Mouse (Mus musculus) lung, postnatal 10 days (tissue): ENCODE data around the gene N4bp1.
A peak's percentile ranks its signal among the peaks of the same experiment; 100 is the strongest.

ENCODE experiments used
- DNase-seq: peaks from one replicate; pipeline ENCODE4 v3.0.0; 2021

Gene N4bp1

DNA sequence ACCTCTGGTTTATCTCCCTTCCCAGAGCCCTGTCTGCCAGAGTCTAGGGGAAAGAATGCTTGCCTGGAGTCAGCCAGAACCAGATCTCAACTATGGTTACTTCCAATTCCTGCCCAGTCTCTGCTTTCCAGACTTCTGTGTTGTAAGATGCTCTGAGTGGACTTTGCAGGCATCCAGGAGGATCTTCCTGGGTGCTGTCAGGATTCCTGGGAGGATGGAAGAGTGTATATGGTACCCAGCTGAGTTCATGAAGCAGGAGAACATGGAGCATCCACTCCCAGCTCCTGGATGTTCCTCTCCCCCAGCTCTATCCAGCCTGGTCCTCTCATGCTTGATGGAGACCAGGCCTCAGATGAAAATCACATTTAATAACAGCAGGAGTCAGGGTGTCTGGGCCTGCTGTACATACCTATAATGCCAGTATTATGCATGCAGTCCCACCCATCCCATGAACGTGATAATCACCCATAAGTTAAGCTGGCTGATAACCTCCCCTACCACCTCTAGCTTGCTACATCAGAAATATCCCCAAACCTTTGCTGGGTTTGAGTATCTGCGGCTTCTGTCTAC lies 64.8 kb downstream of the N4bp1 start:
- no peak for DNase-seq

DNA sequence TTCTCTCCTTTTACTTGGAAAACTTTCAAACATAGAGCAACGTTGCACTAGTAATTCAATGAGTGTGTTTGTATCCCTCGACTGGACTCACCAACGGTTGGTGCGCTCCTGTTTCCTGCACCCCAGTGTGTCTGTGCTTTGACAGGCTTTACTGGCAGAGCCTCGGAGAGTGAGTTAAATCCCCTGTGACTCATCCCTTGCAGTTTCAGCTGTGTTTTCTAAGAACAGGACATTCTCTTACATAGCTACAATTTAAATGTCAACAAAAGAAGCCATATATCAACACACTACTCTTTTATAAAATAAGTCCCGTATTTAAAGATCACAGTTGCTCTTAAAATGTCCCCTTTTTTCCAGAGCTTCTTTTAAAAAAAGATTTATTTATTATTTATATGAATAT lies 65.6 kb downstream of the N4bp1 start:
- no peak for DNase-seq

DNA sequence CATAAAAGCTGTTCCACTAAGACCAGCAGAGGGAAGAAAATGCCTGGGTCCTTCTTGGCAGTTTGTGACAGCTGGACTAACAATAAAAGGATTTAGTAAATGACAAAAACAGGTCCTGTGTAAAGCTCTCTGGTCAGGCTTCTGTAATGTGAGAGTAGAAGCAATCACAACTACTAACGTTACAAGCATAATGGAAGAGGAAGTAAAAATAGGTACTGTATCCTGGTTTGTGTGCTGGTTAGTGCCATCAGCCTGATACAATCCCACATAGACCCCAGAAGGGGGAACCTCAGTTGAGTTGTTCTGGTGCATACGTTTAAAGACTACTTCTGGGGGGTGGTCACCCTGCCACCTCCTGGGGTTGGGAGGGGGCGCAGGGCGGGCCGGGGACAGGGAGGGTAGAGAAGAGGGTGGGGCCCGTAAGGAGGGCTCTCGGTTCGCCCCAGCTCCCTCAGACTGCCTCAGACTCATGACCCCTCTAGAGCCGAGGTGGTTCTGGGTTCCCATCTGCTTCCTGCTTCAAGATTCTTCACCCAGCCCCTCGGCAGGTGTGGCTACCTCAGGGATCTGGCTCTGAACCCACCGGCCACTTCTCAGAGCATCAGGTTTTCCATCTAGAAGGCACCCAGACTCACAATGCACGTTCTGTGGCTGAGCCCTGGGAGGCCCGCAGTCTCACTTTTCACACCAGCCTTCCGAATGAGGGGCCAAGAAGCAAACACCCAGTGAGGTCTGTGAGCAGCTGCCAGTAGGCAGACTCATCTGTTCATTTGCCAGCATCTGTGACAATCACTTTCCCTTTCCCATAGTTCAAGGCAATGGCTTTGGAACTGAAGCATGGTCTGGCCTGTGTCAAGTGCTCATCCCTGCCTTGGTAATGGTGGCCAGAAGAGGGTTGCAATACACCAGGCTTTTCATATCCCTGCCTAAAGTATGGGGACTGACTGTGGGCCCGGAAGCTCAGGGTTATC lies 75.8 kb downstream of the N4bp1 start:
- DNase-seq = no peak

DNA sequence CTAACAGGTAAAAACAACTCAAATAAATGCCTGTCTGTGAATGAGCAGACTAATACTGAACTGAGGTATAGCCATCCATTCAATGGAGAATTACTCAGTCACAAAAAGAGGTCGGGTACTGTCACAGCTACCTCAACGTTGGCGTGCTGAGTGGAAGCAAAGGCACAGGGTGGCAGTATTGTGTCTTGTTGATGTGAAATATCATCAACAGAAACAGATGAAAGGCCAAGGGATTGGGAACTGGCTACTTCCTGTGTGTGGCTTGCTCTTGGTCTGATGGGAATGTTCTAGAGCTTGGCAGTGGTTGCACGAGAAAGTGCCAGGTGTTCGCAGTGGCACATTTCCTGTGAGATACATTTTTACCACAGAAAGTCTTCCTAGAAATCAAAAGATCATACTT lies 76.8 kb downstream of the N4bp1 start:
- DNase-seq = peak; percentile 52

DNA sequence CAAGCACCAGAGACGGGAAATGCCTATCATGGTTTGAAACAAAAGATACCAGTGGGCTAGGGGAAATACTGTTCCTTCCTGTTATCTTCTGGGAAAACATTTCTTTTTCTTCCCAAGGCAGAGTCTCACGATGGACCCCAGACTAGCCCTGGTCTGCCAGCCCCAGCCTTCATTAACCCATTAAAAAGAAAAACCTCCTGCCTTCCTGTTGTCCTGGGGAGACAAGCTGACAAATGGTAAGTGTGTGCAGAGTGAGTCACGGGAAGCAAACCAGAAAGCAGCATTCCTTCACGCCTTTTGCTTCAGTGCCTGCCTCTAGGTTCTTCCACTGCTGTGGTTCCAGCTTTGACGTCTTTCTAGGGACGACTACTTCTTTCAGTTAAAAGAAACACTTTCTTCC lies 83.1 kb downstream of the N4bp1 start:
- no peak for DNase-seq

DNA sequence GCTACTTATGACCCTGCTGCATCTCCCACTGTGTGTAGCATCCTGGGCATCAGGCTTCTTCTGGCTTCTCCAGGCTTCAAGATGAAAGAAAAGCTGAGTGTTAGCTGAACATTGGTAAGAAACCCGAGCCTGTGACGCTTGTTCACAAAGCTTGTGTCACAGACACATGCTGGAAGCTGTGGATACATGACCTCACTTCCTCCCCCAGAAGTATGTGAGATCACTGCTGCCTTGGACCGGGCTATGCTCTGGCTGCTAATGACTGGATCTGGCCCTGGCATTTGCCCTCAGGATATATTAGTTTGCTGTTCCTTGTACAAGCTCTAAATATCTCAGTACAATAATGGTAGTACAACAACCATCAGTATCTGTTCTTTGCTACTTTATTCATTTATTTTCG lies 84.1 kb downstream of the N4bp1 start:
- DNase-seq = no peak

DNA sequence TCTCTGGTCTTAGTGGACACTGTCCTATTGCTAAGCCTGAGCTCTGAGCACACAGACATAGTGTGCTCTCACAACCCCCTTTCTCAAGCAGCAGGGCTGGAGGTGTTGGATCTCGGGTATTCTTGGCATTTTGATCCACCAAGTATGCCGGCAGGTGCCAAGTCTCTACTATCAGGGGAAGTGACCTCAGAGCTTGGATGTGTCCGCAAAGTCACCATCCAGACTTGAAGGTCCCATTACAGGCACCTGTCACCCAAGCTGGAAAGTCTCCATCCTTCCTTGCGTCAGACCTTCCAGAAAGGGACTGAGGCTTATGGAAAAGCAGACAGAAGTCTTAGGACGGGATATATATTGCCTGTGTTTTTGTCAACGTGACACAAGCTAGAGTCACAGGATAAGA lies 86.9 kb downstream of the N4bp1 start:
- DNase-seq = no peak

DNA sequence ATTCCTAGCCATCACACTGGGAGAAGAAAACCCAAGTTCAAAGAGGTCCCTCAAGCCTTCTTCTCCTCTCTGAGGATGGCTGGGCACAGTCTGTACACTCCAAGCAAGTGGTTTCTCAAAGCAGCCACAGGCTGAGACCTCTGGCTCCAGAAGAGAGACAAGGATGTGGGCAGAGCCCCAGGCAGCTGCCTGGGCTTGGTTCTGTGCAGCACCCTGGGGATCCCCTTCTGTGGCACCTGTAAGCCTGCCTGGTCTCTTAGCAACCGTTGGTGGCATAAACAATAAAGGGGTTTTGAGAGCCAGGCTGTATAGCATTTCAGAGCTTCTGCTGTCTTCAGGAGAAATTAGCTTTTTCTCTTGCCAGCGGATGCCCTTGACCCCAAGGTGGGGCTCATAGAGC lies 87.4 kb downstream of the N4bp1 start:
- DNase-seq = peak; percentile 14

DNA sequence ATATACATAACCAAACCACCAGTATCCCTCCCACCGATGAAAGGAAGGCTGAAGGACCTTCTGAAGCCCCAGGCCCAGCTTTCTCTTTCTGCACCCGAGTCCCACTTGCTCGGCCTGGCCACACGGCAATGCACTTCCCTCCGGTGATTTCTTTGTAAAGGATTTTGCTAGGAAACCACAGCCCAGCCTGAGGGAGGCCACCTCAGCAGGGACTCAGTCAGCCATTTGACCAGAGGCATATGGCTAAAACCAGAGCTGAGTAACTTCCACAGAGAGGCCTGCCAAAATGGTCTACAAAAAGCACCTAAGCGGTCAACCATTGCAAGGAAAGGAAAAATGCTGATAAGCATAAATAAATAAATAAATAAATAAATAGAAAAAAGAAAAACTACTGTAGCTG lies 90.3 kb downstream of the N4bp1 start:
- no peak for DNase-seq

DNA sequence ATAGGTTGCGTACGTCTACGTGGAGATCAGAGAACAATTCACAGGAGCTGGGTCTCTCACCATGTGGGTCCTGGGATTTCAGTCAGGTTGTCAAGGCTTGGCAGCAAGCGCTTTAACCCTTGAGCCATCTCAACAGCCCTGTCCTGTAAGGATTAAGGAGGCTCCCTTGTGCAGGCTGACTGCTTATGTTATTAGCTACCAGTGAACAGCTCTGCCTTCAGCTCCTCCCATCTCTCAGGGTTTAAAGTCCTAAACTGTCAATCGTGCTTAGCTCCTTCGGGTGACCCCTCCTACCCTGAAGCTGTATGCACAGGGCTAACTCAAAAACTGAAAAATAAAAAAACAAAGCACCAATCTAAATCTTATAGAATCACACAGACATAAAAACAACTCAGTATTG lies 93.5 kb downstream of the N4bp1 start:
- DNase-seq = no peak

DNA sequence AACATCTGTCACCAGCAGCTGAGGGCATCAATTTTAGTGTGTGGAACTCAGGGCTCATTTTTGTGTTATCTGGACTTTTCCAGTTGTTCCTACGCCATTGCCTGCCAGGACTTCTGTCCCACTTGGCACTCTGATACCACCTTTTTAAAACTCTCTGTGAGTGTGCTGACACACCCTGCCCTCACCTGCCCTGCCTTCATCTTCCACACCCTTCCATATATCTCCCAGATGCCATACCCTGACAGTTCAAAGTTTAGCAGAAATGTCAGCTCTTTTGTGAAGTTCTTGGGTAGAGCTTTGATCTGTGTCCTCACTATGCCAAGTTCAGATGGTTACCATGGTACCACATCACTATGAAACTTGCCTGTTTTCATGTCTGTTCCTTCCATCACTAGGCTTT lies 95.5 kb downstream of the N4bp1 start:
- no peak for DNase-seq

DNA sequence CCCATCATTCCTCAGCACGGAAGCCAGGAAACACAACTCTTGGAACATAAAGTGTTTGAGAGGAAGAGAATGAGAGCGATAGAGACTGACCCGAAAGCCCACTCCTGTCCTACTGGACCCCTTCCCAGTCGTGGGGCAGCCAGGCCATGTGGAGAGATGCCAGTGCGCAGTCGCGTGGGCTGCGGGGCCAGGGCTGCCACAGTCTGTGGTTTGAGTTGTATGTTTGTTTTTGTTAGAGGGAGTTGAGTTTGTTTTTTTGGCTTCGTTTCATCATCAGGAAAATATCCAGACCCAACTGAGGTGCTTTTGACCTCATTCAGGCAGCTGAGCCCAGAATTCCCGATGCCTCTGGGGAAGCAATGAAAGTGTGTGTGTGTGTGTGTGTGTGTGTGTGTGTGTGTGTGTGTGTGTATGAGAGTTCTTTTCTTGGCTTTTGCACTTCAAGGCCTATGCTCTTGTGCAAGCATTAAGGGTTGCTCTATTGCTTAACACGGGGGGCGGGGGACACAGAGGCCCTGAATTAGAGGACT lies 97.1 kb downstream of the N4bp1 start:
- DNase-seq = peak; percentile 63

DNA sequence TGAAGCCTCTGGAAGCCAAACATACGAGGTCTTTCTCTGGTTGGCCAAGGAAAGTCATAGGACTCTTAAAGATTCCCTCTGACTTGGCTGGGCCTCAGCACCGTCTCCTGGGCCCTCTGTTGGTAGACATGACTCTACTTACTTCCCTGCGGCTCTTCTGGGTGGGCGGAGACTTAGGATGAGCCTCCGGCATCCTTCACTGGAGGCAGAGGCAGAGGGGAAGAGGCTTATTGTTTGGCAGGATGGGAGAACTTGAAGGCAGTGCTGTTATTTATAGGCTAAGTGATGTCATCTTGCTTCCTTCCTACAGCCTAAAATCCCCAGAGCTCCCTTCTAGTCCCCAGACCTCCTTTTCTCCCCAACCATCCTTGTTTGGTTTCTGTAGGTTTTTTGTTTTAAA lies 98.6 kb downstream of the N4bp1 start:
- DNase-seq = peak; percentile 47

DNA sequence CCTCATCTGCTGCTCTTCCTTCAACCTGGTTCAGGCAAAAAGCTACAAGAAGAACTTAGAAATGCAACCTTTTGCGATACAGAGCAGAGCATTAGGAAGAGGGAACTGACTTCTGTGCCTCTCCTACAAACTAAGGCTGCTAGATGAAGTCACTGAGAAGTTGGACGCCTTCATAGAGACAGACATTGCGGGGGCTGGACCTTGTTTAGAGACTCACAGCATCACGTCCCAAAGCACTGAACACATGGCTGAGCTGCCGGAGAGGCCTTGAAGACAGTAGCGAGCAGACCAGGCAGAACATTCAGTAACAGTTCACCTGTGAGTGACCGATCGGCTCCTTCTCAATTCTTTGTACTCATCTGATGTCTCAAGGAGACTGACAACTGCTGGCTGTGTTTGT lies 104.0 kb downstream of the N4bp1 start:
- no peak for DNase-seq

DNA sequence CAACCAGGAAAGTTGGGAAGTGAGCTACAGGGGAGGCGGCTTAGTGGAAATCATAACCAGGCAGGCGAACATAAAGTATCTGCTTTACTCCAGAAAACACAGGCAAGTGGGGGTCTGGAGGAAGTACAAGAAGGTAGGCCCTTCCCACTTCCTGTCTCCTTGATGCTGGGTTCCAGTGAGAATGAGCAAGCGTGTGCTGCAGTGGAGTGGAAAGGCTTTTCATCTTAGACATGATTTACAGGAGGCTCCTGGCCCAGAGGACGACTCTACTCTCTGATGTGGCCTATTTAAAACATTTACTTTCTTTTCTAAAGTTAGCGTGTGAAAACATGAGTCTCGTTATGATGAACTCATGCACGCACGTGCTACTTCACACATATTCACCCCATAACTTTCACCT lies 105.9 kb downstream of the N4bp1 start:
- DNase-seq = no peak

DNA sequence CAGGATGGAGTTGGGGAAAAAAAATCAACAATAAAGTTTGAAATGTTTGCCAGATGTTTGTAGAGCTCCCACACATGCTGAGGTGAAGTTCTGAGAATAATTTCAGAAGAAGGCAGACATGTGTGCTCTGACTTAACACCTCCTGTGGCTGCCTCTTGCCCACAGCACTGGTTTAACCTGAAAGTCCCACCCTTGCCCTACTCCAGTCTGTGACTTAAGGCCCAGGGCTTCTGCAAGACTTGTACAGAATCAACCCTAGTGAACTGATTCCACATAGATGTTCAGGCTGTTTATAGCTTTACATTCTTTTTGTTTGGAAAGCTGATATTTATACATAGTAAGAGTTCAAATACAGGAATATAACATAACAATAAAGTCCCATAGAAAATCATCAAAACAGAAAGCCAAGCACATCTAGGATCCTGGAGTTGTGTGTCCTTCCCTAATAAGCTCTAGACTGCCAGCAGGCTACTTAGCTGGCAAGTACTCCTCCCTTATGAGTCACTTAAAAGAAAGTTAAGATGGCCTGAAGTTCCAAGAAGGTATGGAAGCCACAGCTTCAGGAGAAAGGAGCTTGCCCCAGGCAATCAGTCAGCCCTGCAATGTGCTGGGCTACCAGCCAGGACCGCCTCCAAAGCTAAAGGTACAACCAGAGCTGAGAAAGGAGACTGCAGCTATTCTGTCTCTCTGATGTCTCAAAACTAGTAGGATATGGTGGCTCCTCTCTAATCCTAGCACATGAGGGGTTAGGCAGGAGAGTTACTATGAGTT lies 114.9 kb downstream of the N4bp1 start:
- no peak for DNase-seq

DNA sequence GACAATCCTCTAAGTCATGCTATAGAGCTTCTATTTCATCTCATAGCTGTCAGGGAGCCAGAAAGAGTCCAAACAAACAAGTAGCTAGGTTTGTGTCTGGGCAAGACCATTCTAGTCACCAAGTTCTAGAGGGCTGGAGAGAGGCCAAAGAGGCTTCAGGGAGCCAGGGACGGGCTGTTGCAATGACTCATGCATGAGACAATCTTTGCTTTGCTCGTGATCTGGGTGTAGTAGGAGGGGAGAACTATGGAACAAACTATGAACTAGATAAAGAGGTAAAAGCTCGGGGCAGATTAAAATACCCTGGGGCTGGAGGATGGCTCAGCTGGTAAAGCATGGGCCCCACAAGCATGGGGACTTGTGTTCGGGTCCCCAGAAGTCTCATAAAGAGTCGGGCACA lies 116.6 kb downstream of the N4bp1 start:
- DNase-seq = peak; percentile 81

DNA sequence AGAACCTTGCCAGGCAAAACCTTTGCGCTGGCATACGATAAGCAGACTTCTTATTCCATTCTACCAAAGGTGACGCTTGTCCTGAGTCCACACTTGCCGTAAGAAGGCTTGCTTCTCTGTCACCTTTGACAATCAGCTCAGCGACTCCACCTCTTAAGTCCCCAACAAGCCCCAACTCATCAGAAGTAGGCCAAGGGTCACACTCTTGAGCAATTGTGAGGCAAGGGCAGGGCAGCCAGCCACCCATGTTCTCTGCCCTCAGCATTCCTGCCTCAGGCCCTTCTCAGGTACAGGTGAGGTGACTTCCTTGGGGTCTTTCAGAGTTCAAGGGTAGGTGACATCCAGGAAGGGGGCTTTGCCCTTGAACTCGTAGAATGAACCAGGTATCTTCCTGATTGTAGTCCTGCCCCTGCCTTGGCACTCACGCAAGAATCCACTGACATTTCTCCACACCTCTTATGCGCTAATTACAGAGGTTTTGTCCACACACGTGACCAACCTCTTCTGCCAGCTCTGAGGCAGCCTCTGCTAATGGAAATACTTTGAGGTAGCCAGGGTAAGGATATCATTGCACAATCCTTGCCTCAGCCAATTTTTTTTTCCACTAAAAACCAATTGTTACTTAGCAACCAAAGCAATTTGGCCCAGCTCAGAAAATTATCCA lies 118.4 kb downstream of the N4bp1 start:
- DNase-seq = peak; percentile 58

DNA sequence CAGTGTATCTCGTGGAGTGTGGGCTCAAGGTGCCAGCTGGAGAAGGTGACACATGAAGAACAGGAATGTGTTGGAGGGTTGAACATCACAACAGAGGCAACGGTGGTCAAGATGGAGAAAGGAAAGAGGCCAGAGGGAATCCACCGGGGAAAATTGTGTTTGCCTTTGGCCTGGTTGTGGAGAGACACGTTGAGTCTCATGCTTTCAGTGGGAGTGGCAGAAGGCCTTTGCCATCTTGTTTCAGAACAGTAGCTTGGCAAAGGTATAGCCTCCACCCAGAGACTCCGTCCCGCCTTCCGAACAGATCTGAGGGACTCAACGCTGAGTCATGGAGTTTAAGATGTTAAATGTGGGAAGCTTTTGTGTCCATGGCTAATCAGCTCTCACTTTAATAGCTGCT lies 119.4 kb downstream of the N4bp1 start:
- DNase-seq = no peak

DNA sequence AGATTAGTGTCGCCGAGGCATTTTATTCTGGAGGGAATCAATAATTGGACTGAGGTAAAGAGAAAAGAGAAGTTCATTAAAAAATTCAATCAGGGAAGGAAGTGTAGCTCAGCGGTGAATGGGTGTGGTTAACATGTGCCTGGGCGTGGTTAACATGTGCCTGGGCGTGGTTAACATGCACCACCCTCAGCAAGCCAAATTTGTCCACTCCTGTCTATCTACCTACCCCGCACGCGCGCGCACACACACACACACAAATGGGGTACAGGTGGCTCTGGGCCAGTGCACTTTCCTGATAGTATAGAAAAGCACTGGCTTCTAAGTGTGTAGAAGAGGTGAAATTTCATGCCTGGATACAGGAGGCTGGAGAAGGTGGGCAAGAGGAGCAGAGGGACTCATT lies 119.9 kb downstream of the N4bp1 start:
- DNase-seq = no peak

DNA sequence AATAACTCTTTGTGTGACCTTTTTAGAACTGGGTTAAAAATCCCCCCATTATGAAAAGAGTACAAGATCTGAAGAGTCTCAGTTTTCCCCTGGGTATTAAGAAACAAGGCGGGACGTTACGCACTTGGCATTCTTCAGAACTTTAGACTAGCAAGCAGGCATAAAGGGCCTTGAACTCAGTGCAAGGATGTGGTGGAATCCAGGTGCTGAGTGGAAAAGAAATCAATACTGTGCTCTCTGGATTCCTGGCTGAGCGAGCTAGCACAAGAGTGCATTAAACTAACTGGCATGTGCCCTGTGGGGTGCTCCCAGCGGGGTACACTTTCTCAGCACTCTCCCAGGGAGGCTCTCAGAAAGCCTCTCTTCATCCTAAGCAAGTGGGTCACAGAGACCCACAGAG lies 122.3 kb downstream of the N4bp1 start:
- no peak for DNase-seq

DNA sequence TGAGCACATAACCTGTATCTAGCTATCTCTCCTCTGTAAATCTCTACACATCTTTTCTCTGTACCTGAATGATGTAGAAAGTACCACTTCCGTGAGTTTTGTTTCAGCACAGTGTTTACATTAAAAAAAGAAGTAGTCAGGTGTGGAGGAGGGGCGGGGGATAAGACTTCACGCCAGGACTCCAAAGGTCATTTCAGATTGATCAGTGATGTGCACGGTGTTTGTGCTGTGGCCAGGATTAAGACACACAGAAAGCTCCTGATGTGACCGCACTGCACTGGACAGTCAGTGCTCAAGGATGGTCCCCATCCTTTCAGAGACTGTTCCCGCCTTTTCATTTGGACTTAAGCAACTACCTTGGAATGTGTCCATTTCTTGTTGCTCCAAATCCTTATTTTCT lies 124.3 kb downstream of the N4bp1 start:
- no peak for DNase-seq

DNA sequence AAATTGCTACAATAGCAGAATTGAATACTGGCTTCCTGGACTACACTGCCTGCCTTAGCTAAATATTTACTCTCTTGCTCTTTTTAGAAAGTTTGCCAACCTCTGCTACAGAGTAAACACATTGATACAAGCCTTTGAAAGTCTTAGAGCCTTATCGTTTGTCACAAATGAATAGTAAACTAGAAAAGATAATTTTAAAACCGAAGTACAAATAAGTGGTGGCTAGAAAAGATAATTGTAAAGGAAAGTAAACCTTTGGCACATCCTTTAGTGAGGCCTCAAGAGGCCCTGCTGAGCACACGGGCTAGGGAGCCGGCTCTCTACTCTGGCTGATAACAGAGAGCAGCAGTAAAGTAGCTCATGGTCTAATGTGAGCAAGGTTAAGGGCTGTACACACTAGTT lies 126.0 kb downstream of the N4bp1 start:
- no peak for DNase-seq
